Mouse (Mus musculus) layer of hippocampus, adult 9-10 months (tissue): Measurements from ENCODE around the gene Dbf4.

Experiments
- DNase-seq: peaks from one replicate; pipeline ENCODE4 v3.0.0; 2022; ENCODE audit warnings: low spot score

Gene Dbf4

DNA sequence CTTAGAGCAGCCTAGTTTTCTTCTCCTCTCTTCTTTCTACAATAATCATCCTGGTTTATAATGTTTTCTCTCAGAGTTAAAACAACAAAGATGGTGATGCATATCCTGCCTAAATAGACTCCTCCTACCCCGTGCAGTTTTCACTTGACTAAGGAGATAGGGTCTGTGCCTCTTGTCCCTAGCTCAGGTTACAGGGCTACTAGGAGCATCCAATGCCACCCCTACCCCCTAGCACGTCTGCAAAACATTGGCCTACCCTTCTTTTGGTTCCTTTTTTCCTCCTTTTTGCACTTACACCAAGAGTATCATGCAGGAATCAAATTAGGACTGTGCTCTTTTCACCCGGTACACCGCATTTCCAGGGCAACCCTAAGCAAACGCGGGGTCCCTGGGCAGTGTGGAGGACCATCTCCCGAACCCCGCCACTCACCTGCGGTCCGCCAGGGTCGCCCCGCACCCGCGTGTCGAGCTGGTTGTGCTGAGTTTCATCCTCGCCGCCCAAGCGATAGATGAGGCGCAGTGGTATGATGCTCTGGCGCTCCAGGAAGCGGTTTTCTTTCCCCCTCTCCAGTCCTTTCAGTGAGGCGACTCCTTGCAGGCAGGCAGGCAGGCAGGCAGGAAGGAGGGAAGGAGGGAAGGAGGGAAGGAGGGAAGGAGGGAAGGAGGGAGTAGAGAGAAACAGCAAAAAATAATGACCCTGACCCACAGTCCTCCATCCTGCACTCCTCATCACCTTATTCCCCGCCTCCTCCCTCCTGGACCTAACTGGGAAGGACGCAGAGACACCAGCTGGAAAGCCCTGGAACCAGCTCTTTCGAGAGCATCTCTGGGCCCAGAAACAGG, 55.5 kb downstream of the Dbf4 start:
- DNase-seq = no peak

DNA sequence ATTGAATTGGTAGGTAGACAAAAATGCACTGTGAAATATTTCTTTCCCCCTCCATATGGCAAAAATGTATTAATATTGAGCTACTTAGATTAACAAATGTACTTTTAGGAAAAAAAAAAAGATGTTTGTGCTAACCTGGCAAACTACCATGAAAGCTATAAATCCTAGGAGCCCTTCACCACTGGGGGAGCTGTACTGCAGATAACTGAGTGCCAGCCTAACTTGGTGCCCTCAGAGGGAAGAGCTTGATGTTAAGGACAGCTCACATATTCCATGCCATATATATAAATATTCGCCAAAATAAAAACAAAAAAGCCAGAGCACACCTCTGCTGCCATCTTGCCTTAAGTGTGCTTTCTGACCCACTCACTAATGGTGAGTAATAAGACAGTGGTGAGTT, 60.2 kb downstream of the Dbf4 start:
- no peak for DNase-seq

DNA sequence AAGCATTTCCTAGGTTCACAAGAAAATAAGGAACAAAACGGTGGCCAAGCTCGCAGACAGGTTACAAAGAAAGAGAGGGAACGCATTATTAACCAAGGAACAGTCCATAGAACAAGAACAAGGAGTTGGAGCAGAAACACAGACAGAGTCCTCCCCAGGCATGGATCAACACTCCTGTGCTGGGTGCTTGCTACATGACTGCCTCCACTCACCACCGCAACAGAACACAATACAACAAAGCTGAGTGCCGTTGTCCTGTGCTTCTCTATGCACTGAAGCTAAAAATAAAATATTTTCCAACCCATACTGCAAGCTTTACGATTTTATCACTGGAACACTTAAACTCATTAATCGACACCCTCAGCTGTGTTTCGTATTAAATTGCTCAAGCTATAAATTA, 64.8 kb downstream of the Dbf4 start:
- no peak for DNase-seq

DNA sequence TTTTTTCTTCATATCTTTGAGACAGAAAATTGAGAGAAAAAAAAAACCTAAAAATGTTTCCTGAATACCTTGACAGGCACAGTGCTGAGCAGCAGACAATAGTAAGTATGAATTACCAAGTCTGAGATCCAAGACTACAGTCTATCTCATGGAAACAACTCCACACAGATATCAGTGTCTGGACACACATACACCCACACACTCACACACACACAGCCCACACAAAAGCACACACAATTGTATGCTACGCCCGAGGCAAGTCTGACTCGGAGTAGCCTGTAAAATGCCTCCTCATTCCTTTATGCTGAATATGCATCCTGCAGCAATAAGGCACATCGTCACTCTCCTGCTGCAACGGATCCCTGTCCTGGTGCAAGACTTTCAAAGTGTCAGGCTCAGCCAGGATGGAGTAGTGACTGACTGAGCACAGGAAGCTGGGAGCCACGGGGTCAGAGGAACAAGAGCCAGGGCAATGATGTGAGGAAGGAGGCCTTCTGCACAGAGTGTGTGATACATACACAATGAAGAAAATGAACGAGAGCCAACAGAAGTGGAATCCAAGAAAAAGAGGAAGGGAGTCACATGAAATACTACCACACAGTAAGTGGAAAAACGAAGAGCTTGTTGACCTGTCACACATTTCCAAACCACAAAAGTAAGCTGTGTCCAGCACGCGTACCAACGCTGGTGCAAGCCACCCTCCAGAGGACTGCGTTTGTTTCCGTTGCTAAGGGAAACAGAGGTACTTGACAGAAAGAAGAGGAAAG, 65.4 kb downstream of the Dbf4 start:
- DNase-seq = no peak

GRCm38 (mm10) chr5:8356326-8356725, 66.2 kb downstream of the Dbf4 start:
- no peak for DNase-seq

DNA sequence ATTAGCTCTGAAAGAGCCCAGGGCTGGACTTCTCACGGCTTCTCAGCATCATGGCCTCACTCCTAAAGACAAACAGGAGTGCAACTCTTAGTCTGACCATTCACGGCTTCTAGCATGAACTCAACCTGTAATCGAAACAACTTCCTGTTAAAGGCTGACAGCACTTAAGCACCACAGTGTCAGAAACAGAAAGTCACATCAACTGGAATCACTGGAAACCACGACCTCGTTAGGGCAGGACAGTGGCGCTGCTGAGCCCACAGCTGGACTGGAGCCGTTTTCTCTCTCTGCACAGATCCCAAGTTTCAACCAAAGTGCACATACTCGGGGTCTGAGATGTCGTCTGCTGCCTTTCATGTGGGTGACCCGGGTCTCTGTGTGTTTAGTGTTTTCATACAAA, 73.0 kb downstream of the Dbf4 start:
- no peak for DNase-seq
